12 mouse cellular contexts compared by ENCODE assay signal in genomic region chr8:61127299-61127861, GRCm38 (mm10).
"Had no signal": no experiment of that assay in that cellular context is flagged by ENCODE, and none has a peak within 500 bp of the region (broad histone marks: within the 10 kb centered on the region; RNA-seq: fewer than 3 reads in every experiment).

No protein-coding gene starts in this region.

- DNase-seq: kidney, adult 8-10 months; kidney, postnatal 25 days; right cerebral cortex, adult 18-20 months; thymus, postnatal 4 days had no signal

- H3K4me2 ChIP-seq: limb, embryonic 15.5 days; liver, embryonic 12.5 days; midbrain, embryonic 13.5 days; neural tube, embryonic 15.5 days; stomach, embryonic 15.5 days had no signal

- H3K36me3 ChIP-seq: stomach, embryonic 15.5 days had no signal

- H3K9me3 ChIP-seq: limb, embryonic 15.5 days; liver, embryonic 12.5 days; midbrain, embryonic 13.5 days; neural tube, embryonic 15.5 days; stomach, embryonic 15.5 days had no signal

- H3K4me1 ChIP-seq: limb, embryonic 15.5 days; liver, embryonic 12.5 days; midbrain, embryonic 13.5 days; neural tube, embryonic 15.5 days; stomach, embryonic 15.5 days had no signal

- H3K27ac ChIP-seq: left cerebral cortex, adult 2 months; limb, embryonic 15.5 days; liver, embryonic 12.5 days; midbrain, embryonic 13.5 days; neural tube, embryonic 15.5 days; stomach, embryonic 15.5 days had no signal

- H3K27me3 ChIP-seq: limb, embryonic 15.5 days; liver, embryonic 12.5 days; midbrain, embryonic 13.5 days; neural tube, embryonic 15.5 days; stomach, embryonic 15.5 days had no signal

- ATAC-seq: intestine, embryonic 16.5 days; liver, embryonic 12.5 days; midbrain, embryonic 13.5 days had no signal

- H3K9ac ChIP-seq: limb, embryonic 15.5 days; liver, embryonic 12.5 days; midbrain, embryonic 13.5 days; neural tube, embryonic 15.5 days; stomach, embryonic 15.5 days had no signal

- H3K4me3 ChIP-seq: left cerebral cortex, adult 2 months; limb, embryonic 15.5 days; liver, embryonic 12.5 days; midbrain, embryonic 13.5 days; myocyte; neural tube, embryonic 15.5 days; stomach, embryonic 15.5 days had no signal
